Mouse (Mus musculus) CH12.LX (cell line): ENCODE data around the gene Scarb1.

Experiments
- CTCF ChIP-seq, 2 experiments: IDR thresholded peaks in 1 of 2; conservative IDR thresholded peaks in 1 of 2; 2 replicates each; pipeline ENCODE4 v1.5.1; 2011 to 2012; ENCODE audit warnings: low read depth in 2 of 2, low read length in 2 of 2, improper control_type of control experiment in 1 of 2, inconsistent platforms in 1 of 2, mild to moderate bottlenecking in 1 of 2, moderate library complexity in 1 of 2
- EP300 ChIP-seq: IDR thresholded peaks from 2 replicates; pipeline ENCODE4 v1.6.1; 2011; ENCODE audit warnings: low read length, improper control_type of control experiment
- JUN ChIP-seq: IDR thresholded peaks from 2 replicates; pipeline ENCODE4 v1.6.1; 2011; ENCODE audit warnings: low read depth, mild to moderate bottlenecking, low read length, improper control_type of control experiment, moderate library complexity; ENCODE audit not compliant: insufficient read depth
- KAT2A ChIP-seq: IDR thresholded peaks from 2 replicates; pipeline ENCODE4 v1.6.1; 2012; ENCODE audit warnings: low read length, improper control_type of control experiment, inconsistent platforms; ENCODE audit not compliant: insufficient replicate concordance
- MAFK ChIP-seq: IDR thresholded peaks from 2 replicates; pipeline ENCODE4 v1.6.1; 2011; ENCODE audit warnings: low read length, improper control_type of control experiment; ENCODE audit not compliant: insufficient replicate concordance
- TBP ChIP-seq: conservative IDR thresholded peaks from 2 replicates; pipeline ENCODE4 v1.6.1; 2011; ENCODE audit warnings: low read depth, low read length, improper control_type of control experiment

DNA sequence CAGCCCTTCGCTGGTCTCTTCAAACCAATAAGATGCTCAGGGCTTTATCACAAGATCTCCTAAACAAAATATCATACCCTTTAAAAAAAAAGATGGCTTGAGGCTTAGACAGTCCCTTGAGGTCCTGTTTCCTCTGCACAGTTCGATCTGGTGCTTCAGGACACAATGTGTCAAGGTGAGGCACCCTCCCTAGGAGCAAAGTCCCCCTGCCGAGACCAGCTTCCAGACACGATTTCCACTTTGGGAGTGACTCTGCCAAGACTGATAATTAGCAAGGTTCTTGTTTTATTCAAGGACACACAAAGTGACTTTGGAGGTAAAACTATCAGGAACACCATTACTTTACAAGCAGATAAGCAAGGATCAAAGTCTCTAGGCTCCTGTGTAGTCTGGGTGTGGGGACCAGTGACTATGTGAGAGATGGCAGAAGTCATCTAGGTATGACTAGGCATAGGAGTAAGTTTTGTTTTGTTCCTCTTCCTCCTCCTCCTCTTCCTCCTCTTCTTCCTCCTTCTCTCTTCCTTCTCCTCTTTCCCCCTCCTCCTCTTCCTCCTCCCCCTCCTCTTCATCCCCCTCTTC is 24.0 kb upstream of the Scarb1 start:
- TF ChIP-seq CTCF (conservative IDR thresholded peaks at IDR 0.05 in 1 of 2, IDR thresholded peaks at IDR 0.05 in 1 of 2; ENCODE audit: low read depth in 2 of 2, low read length in 2 of 2), result no peak
- no peak for TF ChIP-seq TBP
- no peak for TF ChIP-seq KAT2A
- no peak for TF ChIP-seq MAFK
- TF ChIP-seq JUN, result no peak
- no peak for TF ChIP-seq EP300
